Mouse (Mus musculus) limb, embryonic 12.5 days (tissue): ENCODE data around the gene Ccnyl1. TPM values are rescaled to one million over a fixed set of nuclear protein-coding genes. Genes with fewer than 3 reads are reported as not detected.

ENCODE experiments used
- ATAC-seq: fragments of 200-750 bp; cut with Nextera tagmentation; 2 replicates; pipeline ENCODE4 v1.8.0; 2017; ENCODE audit warnings: low read depth, moderate TSS enrichment; ENCODE audit not compliant: insufficient number of reproducible peaks, insufficient read depth, low FRiP score, low TSS enrichment
- H3K27ac ChIP-seq: fragments of 300-500 bp; sonication (generic); 2 replicates; pipeline ENCODE4 v1.5.1; 2016; ENCODE audit warnings: mild to moderate bottlenecking, moderate library complexity
- H3K27me3 ChIP-seq: fragments of 300-500 bp; sonication (generic); 2 replicates; pipeline ENCODE4 v1.6.1; 2016; ENCODE audit warnings: mild to moderate bottlenecking, moderate library complexity
- H3K36me3 ChIP-seq: fragments of 300-500 bp; sonication (generic); 2 replicates; pipeline ENCODE4 v1.6.1; 2016; ENCODE audit warnings: mild to moderate bottlenecking, moderate library complexity
- H3K4me1 ChIP-seq: fragments of 300-500 bp; sonication (generic); replicated peaks from 2 replicates; pipeline ENCODE4 v1.6.1; 2016
- H3K4me2 ChIP-seq: fragments of 300-500 bp; sonication (generic); 2 replicates; pipeline ENCODE4 v1.6.1; 2016; ENCODE audit warnings: mild to moderate bottlenecking, moderate library complexity
- H3K4me3 ChIP-seq: fragments of 300-500 bp; sonication (generic); replicated peaks from 2 replicates; pipeline ENCODE4 v1.5.1; 2016; ENCODE audit warnings: mild to moderate bottlenecking
- H3K9ac ChIP-seq: fragments of 300-500 bp; sonication (generic); replicated peaks from 2 replicates; pipeline ENCODE4 v1.6.1; 2016; ENCODE audit warnings: mild to moderate bottlenecking, moderate library complexity
- H3K9me3 ChIP-seq: fragments of 300-500 bp; sonication (generic); 2 replicates; pipeline ENCODE4 v1.6.1; 2016; ENCODE audit warnings: mild to moderate bottlenecking, moderate library complexity
- WGBS: fragments of 180-500 bp; shearing (Covaris S2); methylation state at CpG from one replicate; pipeline ENCODE4 v1.1.7; 2016; 5-methylcytosine and 5-hydroxymethylcytosine counted together
- polyA plus RNA-seq: library from polyadenylated mRNA; unstranded; fragments of >200 nt; fragmentation: Nextera tagmentation; extraction: Ambion mirVana; gene quantifications from 2 replicates; pipeline ENCODE4 v1.2.1, GENCODE M21; 2016

Ccnyl1 gene
- polyA plus RNA-seq, 1 experiment from 2014 or later, result 7.4 TPM

- no peak overlapping the region for H3K27ac ChIP-seq
- no peak overlapping the region for H3K9ac ChIP-seq
- peaks cover 3% of the 10 kb centered on the region; the same call in 1 of the 2 replicates for H3K27me3 ChIP-seq
- H3K4me1 ChIP-seq, result peaks cover 14% of the 10 kb centered on the region
- H3K36me3 ChIP-seq, result no peaks in the 10 kb centered on the region
- H3K4me3 ChIP-seq, result no peak overlapping the region
- peaks cover 5% of the 10 kb centered on the region; the same call in 1 of the 2 replicates for H3K9me3 ChIP-seq
- H3K4me2 ChIP-seq, result no peak overlapping the region
- no peak for ATAC-seq
These were observed 54.4 kb downstream of the Ccnyl1 start for GRCm38 (mm10) chr1:64744616-64745015.

- Histone ChIP-seq H3K9me3 (no peaks in the 10 kb centered on the region), H3K36me3 (no peaks in the 10 kb centered on the region), H3K9ac (no peak overlapping the region), H3K27ac (no peak overlapping the region), H3K4me2 (no peak overlapping the region), H3K4me3 (no peak overlapping the region), H3K27me3 (no peaks in the 10 kb centered on the region), H3K4me1 (peaks cover 5% of the 10 kb centered on the region)
- 88% methylated on average over 8 of the region's 8 CpGs for WGBS
- ATAC-seq, result no peak
These were observed 62.9 kb downstream of the Ccnyl1 start for GRCm38 (mm10) chr1:64753109-64753508.

GRCm38 (mm10) chr1:64753668-64754067 lies 63.4 kb downstream of the Ccnyl1 start:
- Histone ChIP-seq H3K4me1 (no peaks in the 10 kb centered on the region; the same call in none of the 2 replicates), H3K9ac (no peak overlapping the region), H3K4me3 (no peak overlapping the region), H3K4me2 (no peak overlapping the region), H3K9me3 (no peaks in the 10 kb centered on the region), H3K36me3 (no peaks in the 10 kb centered on the region), H3K27me3 (no peaks in the 10 kb centered on the region), H3K27ac (no peak overlapping the region)
- ATAC-seq, result no peak
- 73% methylated on average over 7 of the region's 7 CpGs for WGBS

- H3K36me3 ChIP-seq, result no peaks in the 10 kb centered on the region
- H3K4me3 ChIP-seq, result no peak overlapping the region
- ATAC-seq, result no peak
- 86% methylated on average over 5 of the region's 5 CpGs for WGBS
- H3K27ac ChIP-seq, result no peak overlapping the region
- H3K9ac ChIP-seq, result no peak overlapping the region
- H3K9me3 ChIP-seq, result no peaks in the 10 kb centered on the region
- no peaks in the 10 kb centered on the region for H3K4me1 ChIP-seq
- H3K4me2 ChIP-seq, result no peak overlapping the region
- H3K27me3 ChIP-seq, result no peaks in the 10 kb centered on the region
These were observed 64.4 kb downstream of the Ccnyl1 start for GRCm38 (mm10) chr1:64754658-64755057.

GRCm38 (mm10) chr1:64755971-64756639 lies 65.8 kb downstream of the Ccnyl1 start:
- H3K4me3 ChIP-seq, result no peak overlapping the region
- H3K36me3 ChIP-seq, result no peaks in the 10 kb centered on the region
- no peaks in the 10 kb centered on the region for H3K27me3 ChIP-seq
- WGBS, result 68% methylated on average over 7 of the region's 7 CpGs
- H3K27ac ChIP-seq, result no peak overlapping the region
- no peaks in the 10 kb centered on the region for H3K4me1 ChIP-seq
- ATAC-seq, result no peak
- H3K9me3 ChIP-seq, result no peaks in the 10 kb centered on the region
- no peak overlapping the region for H3K4me2 ChIP-seq
- H3K9ac ChIP-seq, result no peak overlapping the region

- H3K9me3 ChIP-seq, result no peaks in the 10 kb centered on the region
- ATAC-seq, result no peak
- no peak overlapping the region for H3K27ac ChIP-seq
- H3K4me2 ChIP-seq, result no peak overlapping the region
- no peaks in the 10 kb centered on the region for H3K4me1 ChIP-seq
- no peaks in the 10 kb centered on the region for H3K27me3 ChIP-seq
- H3K9ac ChIP-seq, result no peak overlapping the region
- WGBS, result 74% methylated on average over 10 of the region's 10 CpGs
- H3K36me3 ChIP-seq, result no peaks in the 10 kb centered on the region
- H3K4me3 ChIP-seq, result no peak overlapping the region
These were observed 66.4 kb downstream of the Ccnyl1 start for GRCm38 (mm10) chr1:64756640-64757030.

GRCm38 (mm10) chr1:64757254-64757653 lies 67.0 kb downstream of the Ccnyl1 start:
- H3K36me3 ChIP-seq, result no peaks in the 10 kb centered on the region
- ATAC-seq, result no peak
- no peak overlapping the region for H3K9ac ChIP-seq
- H3K4me2 ChIP-seq, result no peak overlapping the region
- H3K27ac ChIP-seq, result no peak overlapping the region
- H3K4me3 ChIP-seq, result no peak overlapping the region
- H3K9me3 ChIP-seq, result no peaks in the 10 kb centered on the region
- 45% methylated on average over 2 of the region's 2 CpGs for WGBS
- no peaks in the 10 kb centered on the region for H3K4me1 ChIP-seq
- H3K27me3 ChIP-seq, result no peaks in the 10 kb centered on the region

GRCm38 (mm10) chr1:64757766-64758165 lies 67.5 kb downstream of the Ccnyl1 start:
- Histone ChIP-seq H3K9me3 (no peaks in the 10 kb centered on the region), H3K27ac (no peak overlapping the region), H3K27me3 (no peaks in the 10 kb centered on the region), H3K4me2 (no peak overlapping the region), H3K9ac (no peak overlapping the region), H3K4me1 (no peaks in the 10 kb centered on the region), H3K4me3 (no peak overlapping the region), H3K36me3 (no peaks in the 10 kb centered on the region)
- no peak for ATAC-seq
- WGBS, result 75% methylated on average over 5 of the region's 5 CpGs

- Histone ChIP-seq H3K4me2 (no peak overlapping the region), H3K36me3 (no peaks in the 10 kb centered on the region), H3K27me3 (no peaks in the 10 kb centered on the region), H3K27ac (no peak overlapping the region), H3K4me3 (no peak overlapping the region), H3K9me3 (no peaks in the 10 kb centered on the region), H3K9ac (no peak overlapping the region), H3K4me1 (no peaks in the 10 kb centered on the region)
- no peak for ATAC-seq
- WGBS, result 67% methylated on average over 4 of the region's 4 CpGs
These were observed 71.4 kb downstream of the Ccnyl1 start for GRCm38 (mm10) chr1:64761646-64762045.

- Histone ChIP-seq H3K4me3 (no peak overlapping the region), H3K4me2 (no peak overlapping the region), H3K27ac (no peak overlapping the region), H3K9me3 (no peaks in the 10 kb centered on the region), H3K9ac (no peak overlapping the region), H3K27me3 (no peaks in the 10 kb centered on the region), H3K4me1 (peaks cover 9% of the 10 kb centered on the region; the same call in 1 of the 2 replicates), H3K36me3 (no peaks in the 10 kb centered on the region)
- ATAC-seq, result no peak
- WGBS, result 16% methylated on average over 6 of the region's 6 CpGs
These were observed 79.9 kb downstream of the Ccnyl1 start for GRCm38 (mm10) chr1:64770169-64770568.

- H3K4me1 ChIP-seq, result peaks cover 9% of the 10 kb centered on the region; the same call in 1 of the 2 replicates
- no peaks in the 10 kb centered on the region for H3K9me3 ChIP-seq
- 71% methylated on average over 4 of the region's 4 CpGs for WGBS
- no peak overlapping the region for H3K4me3 ChIP-seq
- H3K27me3 ChIP-seq, result no peaks in the 10 kb centered on the region
- H3K9ac ChIP-seq, result no peak overlapping the region
- no peak overlapping the region for H3K27ac ChIP-seq
- no peak for ATAC-seq
- H3K4me2 ChIP-seq, result no peak overlapping the region
- no peaks in the 10 kb centered on the region for H3K36me3 ChIP-seq
These were observed 83.0 kb downstream of the Ccnyl1 start for GRCm38 (mm10) chr1:64773305-64773704.
